Mouse (Mus musculus): ENCODE data around the gene Slc2a10. TPM values are rescaled to one million over a fixed set of nuclear protein-coding genes. Genes with fewer than 3 reads are reported as not detected.
"Not testable (repeated sequence)": the region's sequence is repeated elsewhere in the genome, so short reads cannot be mapped to it uniquely, and the experiment has no call there.

Slc2a10 gene
- total and polyA plus RNA-seq, 3 experiments = 3.8 to 5.8 (median 5.0) TPM

DNA sequence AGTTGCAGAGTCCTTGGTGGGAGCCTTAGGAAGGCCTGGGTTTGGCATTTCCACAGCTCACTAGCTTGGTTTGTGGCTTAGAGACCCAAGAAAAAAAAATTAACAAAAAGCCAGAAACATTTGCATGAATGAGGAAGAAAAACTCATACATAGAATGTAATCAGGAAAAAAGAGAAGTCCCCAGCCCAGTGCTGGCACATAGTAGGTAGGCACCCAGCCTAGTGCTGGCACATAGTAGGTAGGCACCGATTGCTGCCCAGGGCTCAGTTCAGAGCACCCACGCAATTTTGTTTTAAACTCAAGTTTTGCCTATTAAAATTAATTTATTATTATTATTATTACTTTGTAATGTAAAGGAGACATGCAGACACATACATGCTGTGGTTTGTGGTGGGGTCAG, 42.1 kb downstream of the Slc2a10 start:
- Histone ChIP-seq H3K4me3 (no peak overlapping the region), H3K9ac (ENCODE audit: low read depth, low read length) (no peak overlapping the region), H3K27ac (no peak overlapping the region), H3K79me2 (replicated peaks; ENCODE audit: control insufficient read depth, insufficient read depth, low read length) (no peaks in the 10 kb centered on the region), H3K27me3 (ENCODE audit: control insufficient read depth, insufficient read depth, low read length) (no peaks in the 10 kb centered on the region; the same call in 1 of the 2 replicates), H3K4me1 (ENCODE audit: control insufficient read depth, insufficient read depth, low read length) (no peaks in the 10 kb centered on the region), H3K36me3 (ENCODE audit: control insufficient read depth, insufficient read depth, low read length) (no peaks in the 10 kb centered on the region)
- intact Hi-C loops (cut with DNase I) = no loop called here
- WGBS = 86% methylated on average over 2 of the region's 2 CpGs
- no peak for DNase-seq
- no peak for TF ChIP-seq EP300 (IDR thresholded peaks at IDR 0.05; ENCODE audit: insufficient read depth, low read depth, low read length)
- no peak for TF ChIP-seq POLR2A (IDR thresholded peaks at IDR 0.05; ENCODE audit: insufficient read depth, low read depth, low read length)
- TF ChIP-seq CTCF (IDR thresholded peaks at IDR 0.05) = no peak

DNA sequence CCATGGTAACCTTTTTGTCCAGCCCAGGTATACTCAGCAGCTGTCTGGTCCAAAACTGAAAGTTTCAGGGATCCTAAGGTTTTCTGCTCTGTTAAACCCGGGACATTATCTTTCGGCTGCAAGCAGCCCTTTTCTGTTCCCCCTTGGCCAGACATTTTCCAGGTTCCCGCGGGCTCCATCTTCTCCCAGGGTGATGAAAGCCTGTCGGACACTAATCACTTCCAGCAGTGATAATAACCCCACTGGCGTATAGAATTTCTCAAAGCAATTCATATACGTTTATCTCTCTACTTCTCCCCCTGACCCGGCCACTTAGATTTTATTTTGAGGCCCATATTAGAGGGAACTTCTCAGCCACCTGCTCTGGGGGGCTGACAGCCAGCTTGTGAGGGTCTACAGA, 42.8 kb downstream of the Slc2a10 start:
- Histone ChIP-seq H3K4me3 (no peak overlapping the region), H3K36me3 (ENCODE audit: control insufficient read depth, insufficient read depth, low read length) (no peaks in the 10 kb centered on the region), H3K27me3 (ENCODE audit: control insufficient read depth, insufficient read depth, low read length) (no peaks in the 10 kb centered on the region; the same call in 1 of the 2 replicates), H3K4me1 (ENCODE audit: control insufficient read depth, insufficient read depth, low read length) (no peaks in the 10 kb centered on the region), H3K27ac (no peak overlapping the region), H3K79me2 (replicated peaks; ENCODE audit: control insufficient read depth, insufficient read depth, low read length) (no peaks in the 10 kb centered on the region), H3K9ac (ENCODE audit: low read depth, low read length) (no peak overlapping the region)
- no peak for DNase-seq
- WGBS = 39% methylated on average over 8 of the region's 8 CpGs
- TF ChIP-seq EP300 (IDR thresholded peaks at IDR 0.05; ENCODE audit: insufficient read depth, low read depth, low read length) (no peak), CTCF (IDR thresholded peaks at IDR 0.05) (no peak), POLR2A (IDR thresholded peaks at IDR 0.05; ENCODE audit: insufficient read depth, low read depth, low read length) (no peak)
- intact Hi-C loops (cut with DNase I) = no loop called here

DNA sequence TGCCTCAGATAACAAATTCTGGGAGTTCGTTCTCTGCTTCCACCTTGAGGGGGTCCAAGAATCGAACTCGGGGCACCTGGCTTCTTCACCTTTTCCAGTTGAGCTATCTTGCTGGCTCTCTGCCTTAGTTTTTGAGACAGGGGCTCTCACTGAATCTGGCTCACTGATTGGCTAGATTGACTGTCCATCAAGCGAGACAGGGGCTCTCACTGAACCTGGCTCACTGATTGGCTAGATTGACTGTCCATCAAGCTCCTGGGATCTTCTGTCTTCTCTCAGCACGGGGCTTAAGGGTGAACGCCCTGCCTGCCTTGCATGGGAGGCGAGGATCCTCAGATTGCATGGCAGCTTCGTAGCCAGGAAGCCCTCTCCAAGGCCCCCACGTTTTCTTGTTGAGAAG, 43.8 kb downstream of the Slc2a10 start:
- Histone ChIP-seq H3K4me3 (no peak overlapping the region), H3K79me2 (replicated peaks; ENCODE audit: control insufficient read depth, insufficient read depth, low read length) (no peaks in the 10 kb centered on the region), H3K27me3 (ENCODE audit: control insufficient read depth, insufficient read depth, low read length) (no peaks in the 10 kb centered on the region; the same call in 1 of the 2 replicates), H3K9ac (ENCODE audit: low read depth, low read length) (no peak overlapping the region), H3K27ac (no peak overlapping the region), H3K36me3 (ENCODE audit: control insufficient read depth, insufficient read depth, low read length) (no peaks in the 10 kb centered on the region), H3K4me1 (ENCODE audit: control insufficient read depth, insufficient read depth, low read length) (no peaks in the 10 kb centered on the region)
- TF ChIP-seq EP300 (IDR thresholded peaks at IDR 0.05; ENCODE audit: insufficient read depth, low read depth, low read length) (no peak), POLR2A (IDR thresholded peaks at IDR 0.05; ENCODE audit: insufficient read depth, low read depth, low read length) (no peak), CTCF (IDR thresholded peaks at IDR 0.05) (no peak)
- intact Hi-C loops (cut with DNase I) = no loop called here
- WGBS = 44% methylated on average over 9 of the region's 9 CpGs
- DNase-seq = peak in 1 of 2 experiments; percentile 12

DNA sequence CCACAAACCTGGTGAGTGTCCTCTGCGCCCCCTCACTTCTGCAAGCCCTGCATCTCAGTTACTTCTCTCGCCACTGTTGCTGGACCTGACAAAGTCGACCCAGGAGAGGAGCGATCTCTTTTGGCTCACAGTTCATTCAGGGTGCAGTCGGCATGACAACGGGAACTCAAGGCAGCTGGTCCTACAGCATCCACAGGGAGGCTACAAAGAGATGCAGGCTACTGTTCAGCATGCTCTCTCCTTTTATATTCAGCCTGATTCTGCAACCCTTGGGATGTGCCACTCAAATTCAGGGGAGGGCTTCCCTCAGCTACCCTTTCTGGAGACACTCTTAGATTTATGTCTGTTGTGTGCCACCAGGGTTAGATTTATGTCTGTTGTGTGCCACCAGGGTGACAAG, 45.0 kb downstream of the Slc2a10 start:
- no peak for TF ChIP-seq POLR2A (IDR thresholded peaks at IDR 0.05; ENCODE audit: insufficient read depth, low read depth, low read length)
- TF ChIP-seq CTCF (IDR thresholded peaks at IDR 0.05) = no peak
- no peak for TF ChIP-seq EP300 (IDR thresholded peaks at IDR 0.05; ENCODE audit: insufficient read depth, low read depth, low read length)
- intact Hi-C loops (cut with DNase I) = no loop called here
- H3K4me1 ChIP-seq (ENCODE audit: control insufficient read depth, insufficient read depth, low read length) = no peaks in the 10 kb centered on the region
- no peak overlapping the region for H3K4me3 ChIP-seq
- no peaks in the 10 kb centered on the region for H3K79me2 ChIP-seq (replicated peaks; ENCODE audit: control insufficient read depth, insufficient read depth, low read length)
- WGBS = 72% methylated on average over 6 of the region's 6 CpGs
- no peak for DNase-seq
- H3K27ac ChIP-seq = no peak overlapping the region
- no peaks in the 10 kb centered on the region; the same call in 1 of the 2 replicates for H3K27me3 ChIP-seq (ENCODE audit: control insufficient read depth, insufficient read depth, low read length)
- H3K9ac ChIP-seq (ENCODE audit: low read depth, low read length) = no peak overlapping the region
- no peaks in the 10 kb centered on the region for H3K36me3 ChIP-seq (ENCODE audit: control insufficient read depth, insufficient read depth, low read length)

DNA sequence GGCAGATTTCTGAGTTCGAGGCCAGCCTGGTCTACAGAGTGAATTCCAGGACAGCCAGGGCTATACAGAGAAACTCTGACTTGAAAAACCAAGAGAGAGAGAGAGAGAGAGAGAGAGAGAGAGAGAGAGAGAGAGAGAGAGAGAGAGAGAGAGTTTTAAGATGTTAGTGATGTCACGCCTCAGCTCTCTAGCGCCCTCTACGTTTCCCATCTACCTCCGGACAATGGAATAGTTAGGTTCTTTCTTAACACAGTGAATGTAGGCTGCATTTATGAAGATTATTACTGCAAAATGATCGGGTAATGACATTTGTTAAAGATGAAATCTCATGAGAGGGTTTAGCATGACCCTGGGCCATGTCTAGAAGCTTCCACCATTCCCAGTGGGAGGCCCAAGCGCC, 46.8 kb downstream of the Slc2a10 start:
- H3K27me3 ChIP-seq (ENCODE audit: control insufficient read depth, insufficient read depth, low read length); intact Hi-C loops (cut with DNase I): not testable (repeated sequence)

DNA sequence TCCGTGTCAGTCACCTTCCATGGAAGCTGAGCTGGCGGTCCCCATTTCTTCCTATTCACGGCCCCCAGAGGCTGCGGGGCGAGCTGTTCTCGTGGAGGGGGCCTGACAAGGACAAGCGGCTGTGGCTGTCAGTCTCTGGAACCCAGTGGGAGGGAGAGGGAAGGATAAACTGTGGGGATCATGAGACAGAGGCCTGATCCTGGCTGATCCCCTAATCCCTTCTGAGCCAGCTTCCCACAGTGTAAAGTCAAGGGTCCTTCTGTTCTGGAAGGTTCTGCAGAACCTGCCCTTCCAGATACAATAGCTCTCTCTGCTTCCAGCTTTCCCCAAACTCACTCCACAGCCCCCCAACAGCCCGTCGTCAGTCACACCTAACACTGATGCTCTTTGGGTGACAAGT, 50.5 kb downstream of the Slc2a10 start:
- 73% methylated on average over 9 of the region's 9 CpGs for WGBS
- H3K4me3 ChIP-seq = no peak overlapping the region
- H3K27me3 ChIP-seq (ENCODE audit: control insufficient read depth, insufficient read depth, low read length) = no peaks in the 10 kb centered on the region
- no peaks in the 10 kb centered on the region for H3K79me2 ChIP-seq (replicated peaks; ENCODE audit: control insufficient read depth, insufficient read depth, low read length)
- intact Hi-C loops (cut with DNase I) = no loop called here
- TF ChIP-seq CTCF (IDR thresholded peaks at IDR 0.05) (no peak), EP300 (IDR thresholded peaks at IDR 0.05; ENCODE audit: insufficient read depth, low read depth, low read length) (no peak), POLR2A (IDR thresholded peaks at IDR 0.05; ENCODE audit: insufficient read depth, low read depth, low read length) (no peak)
- DNase-seq = no peak
- H3K27ac ChIP-seq = no peak overlapping the region
- H3K4me1 ChIP-seq (ENCODE audit: control insufficient read depth, insufficient read depth, low read length) = no peaks in the 10 kb centered on the region
- no peak overlapping the region for H3K9ac ChIP-seq (ENCODE audit: low read depth, low read length)
- H3K36me3 ChIP-seq (ENCODE audit: control insufficient read depth, insufficient read depth, low read length) = no peaks in the 10 kb centered on the region

More for the DNA sequence above, 46.8 kb downstream of the Slc2a10 start:
- not testable (repeated sequence) for H3K27ac ChIP-seq; H3K79me2 ChIP-seq (replicated peaks; ENCODE audit: control insufficient read depth, insufficient read depth, low read length); H3K4me1 ChIP-seq (ENCODE audit: control insufficient read depth, insufficient read depth, low read length); H3K9ac ChIP-seq (ENCODE audit: low read depth, low read length); H3K36me3 ChIP-seq (ENCODE audit: control insufficient read depth, insufficient read depth, low read length); DNase-seq; H3K4me3 ChIP-seq
- TF ChIP-seq CTCF (IDR thresholded peaks at IDR 0.05) = 0 out of 2 replicates have a peak, but pooled peaks have one; percentile 15
- 75% methylated on average over 7 of the region's 7 CpGs for WGBS

All from heart, adult 2 months (tissue).